Comparison of ENCODE assay signal across 9 mouse cellular contexts in the genomic region with DNA sequence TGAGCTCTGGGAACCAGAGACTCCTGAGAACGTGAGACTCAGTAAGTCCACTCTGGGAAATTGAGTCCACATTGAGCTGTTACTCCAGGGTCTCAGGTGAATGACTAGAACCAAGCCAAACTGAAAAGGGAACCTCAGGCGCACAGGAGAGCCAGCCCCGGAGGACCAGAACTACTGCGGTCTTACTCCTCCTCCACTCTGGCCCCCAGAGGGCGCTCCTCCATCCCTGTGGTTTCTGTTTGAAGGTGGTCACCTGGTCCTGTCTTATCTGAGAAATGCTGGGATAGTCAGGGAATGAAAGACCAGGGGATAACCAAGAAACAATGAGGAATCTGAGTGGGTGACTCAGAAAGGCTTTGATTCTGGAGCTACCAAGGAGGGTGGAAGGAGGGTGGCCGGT. TPM values are rescaled to one million over a fixed set of nuclear protein-coding genes. Genes with fewer than 3 reads are reported as not detected.
DNase-seq lines count a peak whose midpoint lies in the region; ATAC-seq and TF ChIP-seq lines count a peak whose summit lies in the region.
"Had no signal": no experiment of that assay in that cellular context is flagged by ENCODE, and none has a peak within 500 bp of the region (broad histone marks: within the 10 kb centered on the region; RNA-seq: fewer than 3 reads in every experiment).

No protein-coding gene starts in this region.

- no peaks in the 10 kb centered on the region for H3K36me3 ChIP-seq in forebrain, embryonic 11.5 days (ENCODE audit: control insufficient read depth, insufficient read depth, low read length)
- H3K36me3 ChIP-seq in forebrain, embryonic 12.5 days (replicated peaks) = no peaks in the 10 kb centered on the region
- H3K36me3 ChIP-seq in G1E (replicated peaks) = no peaks in the 10 kb centered on the region
- no peaks in the 10 kb centered on the region for H3K36me3 ChIP-seq in limb, embryonic 11.5 days (ENCODE audit: control insufficient read depth, insufficient read depth, low read length)
- H3K36me3 ChIP-seq: limb, embryonic 13.5 days had no signal

- H3K27ac ChIP-seq in forebrain, embryonic 11.5 days (ENCODE audit: low read depth, low read length) = no peak overlapping the region
- H3K27ac ChIP-seq in forebrain, embryonic 12.5 days = no peak overlapping the region
- H3K27ac ChIP-seq in limb, embryonic 11.5 days (replicated peaks; ENCODE audit: low read depth, low read length) = no peak overlapping the region
- H3K27ac ChIP-seq: limb, embryonic 13.5 days had no signal

- DNase-seq in forebrain, embryonic 11.5 days (ENCODE audit: low spot score) = peak; percentile 79
- no peak for DNase-seq in G1E (ENCODE audit: low spot score)
- peak; percentile 43 to 66 for DNase-seq in cerebellum, postnatal 25 days
- peak; percentile 72 for DNase-seq in induced T-regulatory cell, adult 2 months (ENCODE audit: low read depth)
- peak; percentile 76 for DNase-seq in limb, embryonic 11.5 days (ENCODE audit: low spot score)
- peak; percentile 72 for DNase-seq in ovary, postnatal 36 days (ENCODE audit: low spot score)
- DNase-seq in thymus, postnatal 25 days = peak; percentile 62

- H3K4me2 ChIP-seq in forebrain, embryonic 11.5 days (ENCODE audit: low read depth, low read length, severe bottlenecking) = no peak overlapping the region
- H3K4me2 ChIP-seq in forebrain, embryonic 12.5 days = no peak overlapping the region
- no peak overlapping the region for H3K4me2 ChIP-seq in limb, embryonic 11.5 days (ENCODE audit: low read depth, severe bottlenecking)
- H3K4me2 ChIP-seq: limb, embryonic 13.5 days had no signal

- H3K4me3 ChIP-seq in forebrain, embryonic 11.5 days (ENCODE audit: low read depth, low read length) = no peak overlapping the region
- no peak overlapping the region for H3K4me3 ChIP-seq in forebrain, embryonic 12.5 days (replicated peaks)
- no peak overlapping the region for H3K4me3 ChIP-seq in G1E (ENCODE audit: low read depth, low read length)
- no peak overlapping the region for H3K4me3 ChIP-seq in limb, embryonic 11.5 days (ENCODE audit: low read depth, low read length)
- H3K4me3 ChIP-seq: limb, embryonic 13.5 days had no signal

- H3K4me1 ChIP-seq in forebrain, embryonic 11.5 days (replicated peaks; ENCODE audit: control insufficient read depth, insufficient read depth, low read length) = peaks cover 2% of the 10 kb centered on the region; the same call in 1 of the 2 replicates
- H3K4me1 ChIP-seq in forebrain, embryonic 12.5 days = peaks cover 19% of the 10 kb centered on the region
- H3K4me1 ChIP-seq in G1E (ENCODE audit: insufficient read depth, low read depth, low read length) = no peaks in the 10 kb centered on the region
- H3K4me1 ChIP-seq in limb, embryonic 11.5 days (ENCODE audit: control insufficient read depth, insufficient read depth, low read length) = peaks cover 6% of the 10 kb centered on the region; the same call in 1 of the 2 replicates

- peaks cover 23% of the 10 kb centered on the region for H3K27me3 ChIP-seq in forebrain, embryonic 11.5 days (ENCODE audit: control insufficient read depth, insufficient read depth, low read length)
- H3K27me3 ChIP-seq in forebrain, embryonic 12.5 days = peaks cover 57% of the 10 kb centered on the region
- peaks cover 10% of the 10 kb centered on the region; the same call in 1 of the 2 replicates for H3K27me3 ChIP-seq in G1E (ENCODE audit: insufficient read depth, low read length)
- peaks cover 15% of the 10 kb centered on the region for H3K27me3 ChIP-seq in limb, embryonic 11.5 days (ENCODE audit: control insufficient read depth, insufficient read depth, low read length)

- TF ChIP-seq CTCF in G1E (IDR thresholded peaks at IDR 0.05; ENCODE audit: low read depth, low read length) = peak; percentile 39; the same call in 1 of the 2 replicates

- WGBS in forebrain, embryonic 11.5 days = 14% methylated on average over 6 of the region's 6 CpGs
- 14% methylated on average over 6 of the region's 6 CpGs for WGBS in forebrain, embryonic 12.5 days
- 21% methylated on average over 6 of the region's 6 CpGs for WGBS in limb, embryonic 11.5 days

- H3K9me3 ChIP-seq in forebrain, embryonic 11.5 days (ENCODE audit: control insufficient read depth, low read length) = no peaks in the 10 kb centered on the region
- no peaks in the 10 kb centered on the region for H3K9me3 ChIP-seq in forebrain, embryonic 12.5 days
- peaks cover 19% of the 10 kb centered on the region for H3K9me3 ChIP-seq in G1E (replicated peaks)
- H3K9me3 ChIP-seq in limb, embryonic 11.5 days (ENCODE audit: control insufficient read depth, low read length) = no peaks in the 10 kb centered on the region
- H3K9me3 ChIP-seq: limb, embryonic 13.5 days had no signal

- H3K9ac ChIP-seq in forebrain, embryonic 11.5 days (ENCODE audit: low read length) = no peak overlapping the region
- H3K9ac ChIP-seq in forebrain, embryonic 12.5 days = no peak overlapping the region
- no peak overlapping the region for H3K9ac ChIP-seq in limb, embryonic 11.5 days (ENCODE audit: low read length)
- H3K9ac ChIP-seq: limb, embryonic 13.5 days had no signal

- ATAC-seq in forebrain, embryonic 11.5 days (replicated peaks; ENCODE audit: low FRiP score) = no peak
- ATAC-seq in forebrain, embryonic 12.5 days (ENCODE audit: low FRiP score) = no peak
- ATAC-seq in G1E (ENCODE audit: extremely low read depth, insufficient number of reproducible peaks, low FRiP score, poor library complexity, severe bottlenecking) = no peak
- no peak for ATAC-seq in limb, embryonic 11.5 days (ENCODE audit: insufficient number of reproducible peaks, low FRiP score, low TSS enrichment, low read depth)

RNA-seq across cellular contexts. Expression of a gene that starts 4.5 kb away (rescaled TPM):
- polyA plus RNA-seq in forebrain, embryonic 11.5 days (2014; fragmentation: Nextera tagmentation; extraction: Ambion mirVana) = 2.4 and 3.7 TPM in 2 replicates
- 2.3 and 2.8 TPM in 2 replicates for polyA plus RNA-seq in forebrain, embryonic 12.5 days (2016; fragmentation: Nextera tagmentation; extraction: Ambion mirVana)
- total RNA-seq in G1E (2014; fragmentation: Nextera tagmentation) (not detected in 2 replicates), G1E (2017) (0.05 TPM in 1 of 2 replicates, not detected in the other)
- polyA plus RNA-seq in G1E (2012) = not detected in 2 replicates
- 3.5 and 4.4 TPM in 2 replicates for polyA plus RNA-seq in limb, embryonic 11.5 days (2014; fragmentation: Nextera tagmentation; extraction: Ambion mirVana)
